Mouse (Mus musculus) erythroblast, embryonic 14.5 days (primary cell): ENCODE results near the gene Neo1. TPM values are rescaled to one million over a fixed set of nuclear protein-coding genes. Genes with fewer than 3 reads are reported as not detected.

Experiments
- H3K27me3 ChIP-seq: 2 replicates; pipeline ENCODE4 v1.6.1; 2012; ENCODE audit warnings: inconsistent platforms; ENCODE audit not compliant: control insufficient read depth
- H3K36me3 ChIP-seq: 2 replicates; pipeline ENCODE4 v1.6.1; 2012; ENCODE audit warnings: mild to moderate bottlenecking, inconsistent platforms; ENCODE audit not compliant: control insufficient read depth
- H3K4me1 ChIP-seq: 2 replicates; pipeline ENCODE4 v1.6.1; 2012; ENCODE audit warnings: inconsistent platforms; ENCODE audit not compliant: control insufficient read depth
- H3K4me3 ChIP-seq: replicated peaks from 2 replicates; pipeline ENCODE3; 2012; ENCODE audit warnings: moderate library complexity, mild to moderate bottlenecking, inconsistent platforms
- H3K9me3 ChIP-seq: 2 replicates; pipeline ENCODE4 v1.6.1; 2012; ENCODE audit warnings: low read length, inconsistent platforms, mixed read lengths; ENCODE audit not compliant: control insufficient read depth
- GATA1 ChIP-seq: IDR thresholded peaks from 2 replicates; pipeline ENCODE4 v1.6.1; 2012; ENCODE audit warnings: low read length, inconsistent platforms, mixed read lengths
- TAL1 ChIP-seq: IDR thresholded peaks from 3 replicates; pipeline ENCODE4 v1.6.1; 2012; ENCODE audit warnings: low read length, inconsistent platforms, mixed read lengths
- polyA plus RNA-seq: library from polyadenylated mRNA; stranded (reverse); fragments of >175 nt; gene quantifications from 2 replicates; pipeline ENCODE4 v1.2.3, GENCODE M21; 2012

Neo1 gene
- polyA plus RNA-seq, 1 experiment, result not detected

DNA sequence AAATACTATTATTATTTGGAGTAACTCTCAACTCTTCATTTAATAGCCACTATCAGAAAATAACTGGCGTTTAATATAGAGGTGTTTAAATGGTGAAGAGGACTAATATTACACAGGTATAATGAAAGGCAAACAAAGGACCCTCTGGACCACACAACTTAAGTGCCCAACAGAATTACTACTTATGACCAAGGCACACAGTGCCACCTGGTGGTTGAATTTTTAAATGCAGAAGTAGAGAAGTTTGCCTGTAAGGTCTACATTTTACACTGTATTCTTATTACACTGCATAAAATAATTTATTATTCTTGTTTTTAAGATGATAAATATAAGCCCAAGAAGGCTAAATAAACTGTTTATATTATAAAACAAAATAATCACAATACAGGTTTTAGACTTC lies 108.1 kb downstream of the Neo1 start:
- no peaks in the 10 kb centered on the region for H3K36me3 ChIP-seq
- no peaks in the 10 kb centered on the region for H3K9me3 ChIP-seq
- no peak overlapping the region for H3K4me3 ChIP-seq
- H3K27me3 ChIP-seq, result no peaks in the 10 kb centered on the region
- TF ChIP-seq GATA1, result no peak
- TF ChIP-seq TAL1, result no peak
- no peaks in the 10 kb centered on the region for H3K4me1 ChIP-seq

DNA sequence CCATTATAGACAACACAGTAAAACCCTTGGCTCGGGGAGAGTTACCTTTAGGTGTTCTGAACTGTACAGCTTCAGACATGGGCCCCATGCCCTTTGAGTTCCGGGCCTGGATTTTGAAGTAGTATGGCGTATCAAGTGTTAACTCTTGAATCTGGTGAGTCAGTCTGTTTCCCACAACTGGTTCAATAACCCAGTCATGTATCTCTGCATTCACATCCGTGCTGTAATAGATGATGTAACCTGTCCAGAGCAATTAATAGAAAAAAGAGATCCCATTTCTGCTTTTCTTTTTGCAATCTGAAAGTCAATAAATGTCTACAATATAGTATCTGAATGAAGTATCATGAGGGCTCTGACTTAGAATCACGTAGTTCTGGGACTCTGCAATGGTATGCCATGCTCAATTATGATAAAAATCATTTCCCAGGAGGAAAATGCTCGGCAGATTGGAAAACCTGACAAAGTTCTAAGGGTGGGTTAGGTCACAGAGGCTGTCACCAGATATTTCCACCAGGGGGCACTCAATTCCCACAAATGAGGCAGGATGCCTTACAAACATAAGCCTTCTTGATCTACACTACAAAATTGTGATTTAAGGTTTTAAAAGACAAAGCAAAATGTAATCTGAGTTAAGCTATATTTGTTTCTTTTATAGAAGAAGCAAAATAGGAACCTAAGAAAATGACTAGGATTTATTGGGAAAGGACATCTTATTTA lies 133.2 kb downstream of the Neo1 start:
- Histone ChIP-seq H3K4me1 (no peaks in the 10 kb centered on the region), H3K27me3 (no peaks in the 10 kb centered on the region)

DNA sequence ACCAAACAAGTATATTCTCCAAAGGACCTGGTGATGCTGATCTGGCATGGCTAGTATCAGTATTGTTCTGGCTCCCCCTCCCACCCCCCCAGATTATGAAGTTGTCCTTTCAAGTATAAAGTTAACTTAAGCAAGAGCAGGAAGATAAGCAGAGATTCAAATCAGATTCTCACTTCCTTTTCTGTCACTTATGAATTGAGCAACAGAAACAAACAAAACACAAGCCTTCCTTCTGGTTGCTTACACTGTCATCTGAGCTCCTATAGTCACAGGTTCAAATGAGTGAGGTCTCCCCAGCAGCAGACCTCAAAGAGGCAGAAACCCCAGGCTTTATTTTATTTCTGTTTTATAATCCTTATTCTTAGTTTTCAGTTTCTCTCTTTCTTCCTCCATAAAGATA lies 136.6 kb downstream of the Neo1 start:
- Histone ChIP-seq H3K4me1 (no peaks in the 10 kb centered on the region), H3K27me3 (no peaks in the 10 kb centered on the region), H3K36me3 (no peaks in the 10 kb centered on the region), H3K9me3 (no peaks in the 10 kb centered on the region), H3K4me3 (no peak overlapping the region)
- TF ChIP-seq GATA1, result no peak
- no peak for TF ChIP-seq TAL1

More for the DNA sequence above, 133.2 kb downstream of the Neo1 start:
- TF ChIP-seq TAL1, result no peak
- TF ChIP-seq GATA1, result no peak
- no peaks in the 10 kb centered on the region for H3K9me3 ChIP-seq
- H3K36me3 ChIP-seq, result no peaks in the 10 kb centered on the region
- no peak overlapping the region for H3K4me3 ChIP-seq

- no peak for TF ChIP-seq TAL1
- TF ChIP-seq GATA1, result no peak
- H3K4me3 ChIP-seq, result no peak overlapping the region
- no peaks in the 10 kb centered on the region for H3K4me1 ChIP-seq
- H3K36me3 ChIP-seq, result no peaks in the 10 kb centered on the region
- H3K9me3 ChIP-seq, result no peaks in the 10 kb centered on the region
- no peaks in the 10 kb centered on the region for H3K27me3 ChIP-seq
These were observed 144.2 kb downstream of the Neo1 start for GRCm38 (mm10) chr9:58891840-58892640.

GRCm38 (mm10) chr9:58890893-58891292 lies 145.3 kb downstream of the Neo1 start:
- Histone ChIP-seq H3K4me1 (no peaks in the 10 kb centered on the region), H3K27me3 (no peaks in the 10 kb centered on the region), H3K4me3 (no peak overlapping the region), H3K36me3 (no peaks in the 10 kb centered on the region), H3K9me3 (no peaks in the 10 kb centered on the region)
- TF ChIP-seq TAL1, result no peak
- no peak for TF ChIP-seq GATA1

DNA sequence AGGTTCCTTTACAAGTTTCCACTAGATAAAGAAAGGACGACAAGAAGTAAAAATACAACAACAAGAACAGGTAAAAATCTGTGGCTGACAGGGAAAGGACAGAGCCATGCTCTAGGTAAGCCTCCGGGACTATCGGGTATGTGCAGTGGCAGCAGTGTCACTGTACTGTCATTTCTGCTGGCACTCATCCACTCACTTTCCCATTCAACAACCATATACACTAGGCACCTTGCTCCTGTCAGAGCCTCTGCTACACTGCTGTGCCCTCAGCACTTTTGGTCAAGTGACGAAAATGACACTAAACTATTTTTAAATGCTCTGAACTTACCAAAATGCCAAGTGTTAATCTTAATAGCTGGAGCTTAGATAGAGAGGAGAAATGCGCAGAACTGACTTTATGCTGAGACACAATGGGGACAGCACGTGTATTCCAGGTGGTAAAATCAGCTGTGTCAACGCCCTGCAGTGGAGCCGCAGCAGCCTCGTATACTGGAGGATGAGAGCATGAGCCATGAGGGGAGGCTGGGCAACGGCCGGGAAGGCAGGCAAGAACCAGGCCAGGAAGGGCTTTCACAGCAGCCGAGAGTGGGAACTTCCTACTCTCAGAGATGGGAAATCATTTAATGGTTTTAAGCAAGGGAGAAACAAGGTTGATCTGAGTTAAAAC lies 146.3 kb downstream of the Neo1 start:
- no peak for TF ChIP-seq TAL1
- no peak for TF ChIP-seq GATA1
- Histone ChIP-seq H3K27me3 (no peaks in the 10 kb centered on the region), H3K4me1 (no peaks in the 10 kb centered on the region), H3K4me3 (no peak overlapping the region), H3K9me3 (no peaks in the 10 kb centered on the region), H3K36me3 (no peaks in the 10 kb centered on the region)

- Histone ChIP-seq H3K27me3 (no peaks in the 10 kb centered on the region), H3K4me3 (no peak overlapping the region), H3K4me1 (no peaks in the 10 kb centered on the region), H3K9me3 (no peaks in the 10 kb centered on the region), H3K36me3 (no peaks in the 10 kb centered on the region)
- TF ChIP-seq TAL1 (no peak), GATA1 (no peak)
These were observed 153.6 kb downstream of the Neo1 start for GRCm38 (mm10) chr9:58882686-58883085.

DNA sequence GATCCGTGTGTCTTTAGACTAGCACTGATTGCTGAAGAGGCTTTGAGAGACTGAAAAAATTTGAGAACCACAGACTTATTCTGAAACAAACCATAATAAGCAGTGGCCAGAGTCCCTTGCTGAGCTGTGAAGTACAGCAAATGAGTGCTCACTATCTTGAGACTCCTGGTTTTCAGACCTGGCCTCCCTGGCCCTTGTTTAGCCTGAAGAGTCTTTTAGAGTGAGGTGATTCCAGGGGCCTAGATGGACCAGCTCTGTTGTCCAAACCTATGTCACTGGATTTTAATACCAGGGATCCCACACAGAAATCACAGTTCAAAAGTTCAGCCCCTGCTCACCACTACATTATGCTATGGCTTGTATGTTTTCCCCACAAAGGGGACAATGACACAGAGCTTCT lies 156.4 kb downstream of the Neo1 start:
- H3K4me3 ChIP-seq, result no peak overlapping the region
- no peaks in the 10 kb centered on the region for H3K36me3 ChIP-seq
- H3K4me1 ChIP-seq, result no peaks in the 10 kb centered on the region
- TF ChIP-seq TAL1 (no peak), GATA1 (no peak)
- no peaks in the 10 kb centered on the region for H3K9me3 ChIP-seq
- no peaks in the 10 kb centered on the region for H3K27me3 ChIP-seq
